Mouse (Mus musculus) right cerebral cortex, postnatal 25 days (tissue): ENCODE measurements around the gene Sgsh.

Source experiments
- DNase-seq: peaks from one replicate; pipeline ENCODE4 v3.0.0; 2022

Sgsh gene

DNA sequence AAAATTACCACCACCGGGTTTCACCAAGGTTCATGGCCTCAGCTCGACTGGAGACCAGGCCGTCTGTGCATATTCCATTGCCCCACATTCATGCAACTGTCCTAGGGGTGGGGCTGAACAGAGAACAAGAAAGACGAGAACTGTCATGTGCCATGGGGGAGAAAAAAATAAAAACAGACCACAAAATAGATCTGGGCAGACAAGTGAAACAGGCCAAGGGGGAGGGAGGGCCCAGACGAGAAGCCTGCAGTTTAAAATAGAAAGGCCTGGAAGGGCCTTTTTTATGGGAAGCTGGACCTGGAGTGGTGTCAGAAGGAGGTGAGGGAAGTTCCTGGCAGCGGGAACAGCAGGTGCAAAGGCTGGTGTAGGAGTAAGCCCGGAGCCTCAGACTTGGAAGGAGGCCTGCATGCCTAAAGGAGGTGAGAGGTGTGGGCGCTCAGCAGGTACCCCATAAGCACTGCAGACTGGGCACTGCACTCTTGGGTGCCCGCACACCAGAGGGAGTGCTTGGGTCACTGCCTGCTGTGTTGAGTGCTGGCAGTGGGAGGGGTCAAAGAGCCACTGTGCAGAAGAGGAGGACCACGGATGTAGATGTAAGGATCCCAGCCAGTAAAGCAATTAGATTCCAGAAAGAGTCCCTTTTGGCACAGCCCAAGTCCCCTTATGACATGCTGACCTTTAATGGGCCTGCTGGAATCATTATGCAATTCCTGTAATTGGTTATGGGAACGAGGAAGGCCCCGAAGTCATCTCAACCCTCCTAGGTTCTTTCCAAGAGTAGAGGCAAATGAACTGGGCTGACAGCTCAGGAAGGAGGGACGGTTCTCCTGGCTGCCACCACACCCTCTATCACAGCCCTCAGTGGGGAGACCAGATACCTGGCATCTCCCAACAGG is 48.3 kb downstream of the Sgsh start:
- DNase-seq, result no peak

DNA sequence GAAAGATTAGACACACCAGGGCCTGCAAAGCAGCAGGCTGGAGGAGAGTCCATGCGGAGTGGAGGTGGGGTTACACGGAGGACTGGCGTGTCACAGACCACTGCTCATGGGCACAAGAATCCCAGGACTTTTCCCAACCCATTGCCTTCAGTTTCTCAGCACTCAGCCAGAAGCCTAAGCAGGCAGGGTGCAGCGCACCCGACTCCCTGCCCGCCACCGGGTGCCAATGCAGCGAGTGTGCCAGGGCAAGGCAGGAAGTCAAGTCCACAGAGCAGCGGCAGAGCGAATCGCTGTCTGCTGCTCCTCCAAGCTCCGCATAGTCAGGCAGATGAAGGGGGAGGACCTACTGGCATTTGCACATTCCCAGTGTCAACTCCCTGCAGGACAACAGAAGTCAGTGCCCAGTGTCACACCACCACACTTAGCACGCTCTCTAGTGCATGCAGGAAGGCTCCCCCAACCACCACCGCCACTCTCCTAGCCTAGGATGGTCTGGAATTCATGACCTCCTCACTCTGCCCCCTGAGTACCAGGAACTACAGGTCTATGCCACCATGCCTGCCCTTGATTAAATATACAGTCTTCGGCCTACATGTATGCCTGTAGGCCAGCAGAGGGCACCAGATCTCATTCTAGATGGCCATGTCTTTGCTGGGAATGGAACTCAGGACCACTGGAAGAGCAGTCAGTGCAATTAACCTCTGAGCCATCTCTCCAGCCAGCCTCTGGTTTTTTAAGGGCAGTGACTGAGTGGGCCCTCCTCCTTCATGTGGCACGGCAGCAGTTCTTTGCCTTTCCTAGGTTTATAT is 50.2 kb downstream of the Sgsh start:
- no peak for DNase-seq

DNA sequence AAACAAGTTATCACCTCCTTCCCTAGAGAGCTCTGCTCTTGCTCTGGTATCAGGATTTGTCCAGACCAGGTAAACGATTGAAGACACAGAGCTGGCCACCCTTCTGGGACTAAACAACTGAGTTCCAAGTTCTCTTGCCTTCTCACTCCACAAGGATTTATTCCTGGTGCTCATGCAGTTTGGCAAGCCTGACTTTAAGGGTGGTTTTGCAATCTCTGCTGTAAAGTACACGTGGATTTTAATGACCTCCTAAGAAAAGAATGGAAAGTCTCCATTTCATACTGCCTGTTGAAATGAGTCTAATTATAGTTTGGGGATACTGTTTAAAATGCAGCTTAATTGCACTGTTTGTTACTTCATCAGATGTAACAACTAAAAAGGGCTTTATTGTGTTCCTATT is 54.4 kb downstream of the Sgsh start:
- DNase-seq, result no peak

DNA sequence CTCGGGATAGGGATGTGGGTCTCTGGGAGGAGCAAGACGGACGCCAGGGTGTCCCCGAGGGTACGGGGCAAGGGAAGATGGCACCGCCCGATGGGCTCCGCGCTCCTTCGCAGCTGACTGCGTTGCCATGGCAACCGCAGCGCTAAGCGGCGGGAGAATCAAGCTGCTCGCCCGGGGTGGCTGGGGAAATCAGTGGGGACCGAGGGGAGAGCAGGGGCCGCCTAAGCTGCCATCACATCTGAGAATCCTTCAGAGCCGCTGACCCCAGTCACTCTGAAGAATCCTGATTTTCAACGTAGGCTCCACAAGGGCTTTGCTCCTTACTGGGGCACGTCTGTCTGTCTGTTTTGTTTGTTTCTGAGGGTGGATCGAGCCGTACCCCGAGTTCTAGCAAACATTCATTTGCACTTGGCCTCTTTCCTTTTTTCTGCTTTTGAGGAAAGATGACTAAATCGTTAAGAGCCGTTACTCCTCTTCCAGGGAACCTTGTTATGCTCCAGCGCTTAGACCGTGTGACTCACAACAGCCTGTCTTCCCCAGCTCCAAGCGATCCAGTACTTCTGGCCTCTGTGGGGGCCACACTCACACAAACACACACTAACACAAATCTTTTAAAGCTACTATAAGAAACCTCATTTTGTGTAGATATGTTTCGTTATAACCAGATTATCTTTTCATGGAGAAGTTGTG is 54.9 kb downstream of the Sgsh start:
- no peak for DNase-seq

DNA sequence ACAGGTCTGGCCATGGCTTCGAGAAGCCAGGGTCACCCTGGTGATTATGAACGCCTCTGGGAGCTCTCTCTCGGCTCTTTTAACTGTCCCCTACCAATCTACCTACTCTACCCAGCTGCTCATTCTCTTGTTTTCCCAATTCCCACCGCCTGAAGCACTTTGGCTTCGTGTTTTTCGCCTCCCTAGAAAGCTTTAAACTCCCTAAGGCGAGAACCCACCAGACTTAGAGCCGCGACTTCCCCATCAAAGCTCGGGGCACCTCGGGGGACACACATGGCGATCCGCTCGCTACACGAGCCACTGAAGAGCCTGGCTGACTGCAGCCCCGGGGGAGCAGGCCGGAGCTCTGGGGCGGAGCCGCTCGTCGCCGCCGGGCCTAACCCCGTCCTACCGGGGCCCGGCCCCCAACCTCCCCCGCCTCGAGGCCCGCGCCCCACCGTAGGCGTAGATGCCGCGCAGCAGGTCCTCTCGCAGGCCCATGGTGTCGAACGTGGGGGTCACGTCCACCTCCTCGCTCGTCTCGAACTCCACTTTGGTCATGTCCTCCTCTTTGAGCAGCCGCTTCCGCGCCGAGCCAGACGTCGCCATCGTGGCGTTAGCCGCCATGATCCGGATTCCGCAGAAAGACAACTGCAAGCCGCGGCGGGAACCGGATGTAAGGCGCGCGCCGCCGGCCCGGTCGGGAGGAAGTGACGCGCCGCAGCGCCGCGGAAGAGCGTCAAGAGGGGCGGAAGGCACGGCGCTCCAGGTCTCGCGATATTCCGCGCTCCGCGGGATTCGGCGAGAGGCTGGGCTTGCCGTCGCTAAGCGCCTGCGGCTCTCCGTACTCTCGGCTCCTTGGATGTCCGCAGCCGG is 55.7 kb downstream of the Sgsh start, which contains the start of gene Eif4a3:
Eif4a3 (minus strand) TSS at position 699 of the 855 bp plus-strand sequence.
- DNase-seq, result peak; percentile 96

DNA sequence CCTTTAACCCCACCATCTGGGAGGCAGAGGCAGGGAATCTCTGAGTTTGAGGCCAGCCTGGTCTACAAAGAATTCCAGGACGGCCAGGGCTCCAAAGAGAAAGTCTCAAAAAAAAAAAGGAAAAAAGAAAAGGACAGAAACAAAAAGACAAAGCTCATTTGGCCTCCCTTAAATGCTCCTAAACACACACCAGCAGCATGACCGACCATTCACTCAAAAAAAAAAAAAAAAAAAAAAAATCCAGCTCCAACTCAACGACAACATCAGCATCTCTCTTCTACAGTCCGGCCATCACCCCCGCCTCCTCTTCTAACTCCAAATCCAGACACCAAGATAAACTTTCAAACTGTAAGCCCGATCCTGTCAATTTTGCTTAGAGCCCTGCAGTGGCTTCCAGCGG is 56.4 kb downstream of the Sgsh start:
- DNase-seq, result no peak

DNA sequence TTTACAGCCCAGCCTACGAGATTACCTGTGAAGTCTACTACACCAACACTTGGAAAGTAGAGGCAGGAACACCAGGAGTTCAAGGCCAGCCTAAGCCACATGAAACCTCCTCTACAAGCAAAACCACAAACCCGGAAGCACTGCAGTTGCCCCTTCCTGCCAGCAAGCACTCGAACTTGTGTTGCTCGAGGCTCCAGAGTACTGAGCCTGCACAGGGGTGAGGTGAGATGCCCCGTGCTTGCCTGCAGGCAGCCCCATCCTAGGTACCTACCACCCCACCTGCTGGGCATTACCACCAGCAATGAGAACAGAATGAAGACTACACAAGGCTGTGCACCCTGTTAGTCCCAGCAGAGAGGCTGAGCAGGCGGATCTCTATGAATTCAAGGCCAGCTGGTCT is 57.3 kb downstream of the Sgsh start:
- no peak for DNase-seq
